Mouse (Mus musculus) bone marrow, adult 2 months (tissue): ENCODE data around the gene Pacs1. TPM values are rescaled to one million over a fixed set of nuclear protein-coding genes. Genes with fewer than 3 reads are reported as not detected.

Experiments
- H3K27ac ChIP-seq: fragments of 200-500 bp; 2 replicates; pipeline ENCODE4 v1.5.1; 2012; ENCODE audit warnings: low read depth, mild to moderate bottlenecking, control low read depth, inconsistent platforms, low read length; ENCODE audit not compliant: control insufficient read depth, poor library complexity, insufficient read depth
- H3K4me1 ChIP-seq: fragments of 200-500 bp; 2 replicates; pipeline ENCODE4 v1.6.1; 2011; ENCODE audit warnings: low read length; ENCODE audit not compliant: control insufficient read depth, insufficient read depth
- H3K4me3 ChIP-seq: fragments of 200-500 bp; replicated peaks from 2 replicates; pipeline ENCODE3; 2011; ENCODE audit warnings: mild to moderate bottlenecking, low read depth, low read length, control low read depth; ENCODE audit not compliant: control insufficient read depth
- CTCF ChIP-seq: fragments of 200-500 bp; IDR thresholded peaks from 2 replicates; pipeline ENCODE4 v1.5.1; 2011; ENCODE audit warnings: low read length, control low read depth; ENCODE audit not compliant: control insufficient read depth, insufficient read depth
- POLR2A ChIP-seq: fragments of 200-500 bp; IDR thresholded peaks from 2 replicates; pipeline ENCODE4 v1.6.1; 2011; ENCODE audit warnings: low read depth, mild to moderate bottlenecking, control low read depth, low read length, borderline replicate concordance; ENCODE audit not compliant: control insufficient read depth
- WGBS: fragments of 180-500 bp; shearing (Covaris S2); methylation state at CpG from one replicate; pipeline ENCODE4 v1.1.7; 2018; 5-methylcytosine and 5-hydroxymethylcytosine counted together
- polyA plus RNA-seq: library from polyadenylated mRNA; stranded (reverse); fragments of >200 nt; gene quantifications from 2 replicates; pipeline ENCODE4 v1.2.4, GENCODE M21; 2011; ENCODE audit warnings: low replicate concordance; ENCODE audit not compliant: missing spikeins, insufficient read depth, insufficient read length

The Pacs1 gene
- 12.0 and 16.5 TPM in 2 replicates for polyA plus RNA-seq

DNA sequence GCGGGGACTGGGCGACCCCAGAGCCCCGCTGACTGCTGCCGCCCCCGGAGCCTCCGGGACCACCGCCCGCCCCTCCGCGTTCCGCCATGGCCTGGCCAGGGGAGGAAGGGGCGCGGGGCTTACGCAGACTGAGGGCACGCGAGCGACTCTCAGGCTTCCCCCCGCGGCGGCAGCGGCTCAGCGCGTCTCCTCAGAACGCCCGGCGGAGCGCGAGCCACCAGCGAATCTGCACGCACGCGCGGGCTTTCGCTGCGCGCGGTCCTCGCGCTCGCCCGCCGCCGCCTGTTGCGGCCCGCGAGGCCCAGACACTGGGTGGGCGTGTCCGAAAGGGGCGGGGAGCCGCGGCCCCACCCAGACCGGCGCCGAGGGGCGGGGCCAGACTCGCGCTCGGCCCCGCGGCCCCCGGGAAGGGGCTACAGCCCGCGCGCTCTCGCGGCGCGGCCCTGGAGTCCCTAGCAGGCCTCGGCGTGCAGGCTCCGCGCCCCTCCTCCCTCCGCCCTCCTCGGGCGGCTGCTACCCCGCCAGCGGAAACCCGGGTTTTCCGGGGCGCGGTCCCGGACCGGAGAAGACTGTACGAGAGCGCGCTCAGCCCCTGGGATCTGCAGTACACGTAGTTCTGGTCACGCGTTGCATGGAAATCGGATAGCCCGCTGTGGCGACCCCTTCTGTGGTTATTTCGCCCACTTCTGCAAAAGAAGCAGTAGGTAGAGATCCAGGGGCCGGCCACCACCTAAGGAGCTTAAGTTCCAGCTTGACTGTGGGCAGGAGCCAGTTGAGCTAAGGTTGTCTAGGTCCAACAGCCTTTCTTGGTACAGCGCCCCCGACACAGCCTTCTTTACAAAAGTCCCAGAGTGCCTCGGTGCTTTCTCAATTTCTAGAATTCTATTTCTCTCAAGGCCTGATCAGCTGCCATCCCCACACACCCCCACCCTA is at the start of gene Pacs1:
TSS of gene Pacs1 (minus strand) at position 319 of the 933 bp plus-strand sequence.
- H3K4me1 ChIP-seq, result peaks cover 4% of the 10 kb centered on the region; the same call in 1 of the 2 replicates
- peak within 1 kb of the TSS; percentile 85 for H3K4me3 ChIP-seq
- WGBS, result under 1% methylated on average over 97 of the region's 97 CpGs
- TF ChIP-seq POLR2A (peak; percentile 47; the same call in 1 of the 2 replicates), CTCF (no peak)
- peak within 1 kb of the TSS; percentile 82 for H3K27ac ChIP-seq

DNA sequence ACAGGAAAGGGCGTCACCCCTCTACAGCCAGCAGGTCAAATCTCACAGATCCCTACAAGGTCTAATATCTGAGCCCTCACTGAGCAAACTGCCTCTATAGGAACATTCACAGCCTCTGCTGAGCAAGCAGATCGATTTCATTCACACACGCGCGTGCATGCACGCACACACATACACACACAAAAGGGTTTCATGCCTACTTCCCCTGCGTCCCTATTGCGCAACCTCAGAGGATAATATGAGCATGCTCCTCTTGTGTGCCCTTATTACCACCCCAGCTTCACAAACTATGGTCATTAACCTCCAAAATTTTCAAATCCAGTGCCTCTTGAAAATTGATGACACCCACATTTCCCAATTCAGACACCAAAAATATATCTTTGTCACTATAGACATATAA is 40.3 kb upstream of the Pacs1 start:
- peaks cover 2% of the 10 kb centered on the region; the same call in 1 of the 2 replicates for H3K4me1 ChIP-seq
- H3K27ac ChIP-seq, result no peak overlapping the region
- 46% methylated on average over 8 of the region's 8 CpGs for WGBS
- H3K4me3 ChIP-seq, result no peak overlapping the region
- no peak for TF ChIP-seq POLR2A
- no peak for TF ChIP-seq CTCF

DNA sequence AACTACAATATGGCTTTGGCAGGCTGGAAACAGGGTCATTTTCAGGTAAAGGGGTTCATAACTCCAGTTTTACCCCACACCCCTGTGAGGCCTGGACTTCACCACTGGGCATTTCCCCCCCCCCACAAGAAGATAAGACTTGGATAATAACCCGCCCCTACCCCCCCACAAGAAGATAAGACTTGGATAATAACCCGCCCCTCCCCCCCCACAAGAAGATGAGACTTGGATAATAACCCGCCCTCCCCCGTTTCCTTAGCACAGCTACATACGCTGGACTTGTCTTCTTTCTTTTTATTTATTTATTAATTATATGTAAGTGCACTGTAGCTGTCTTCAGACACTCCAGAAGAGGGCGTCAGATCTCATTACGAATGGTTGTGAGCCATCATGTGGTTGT is 36.1 kb upstream of the Pacs1 start:
- TF ChIP-seq CTCF, result no peak
- no peak for TF ChIP-seq POLR2A
- 74% methylated on average over 7 of the region's 7 CpGs for WGBS
- peaks cover 2% of the 10 kb centered on the region; the same call in 1 of the 2 replicates for H3K4me1 ChIP-seq
- no peak overlapping the region for H3K27ac ChIP-seq
- H3K4me3 ChIP-seq, result no peak overlapping the region

DNA sequence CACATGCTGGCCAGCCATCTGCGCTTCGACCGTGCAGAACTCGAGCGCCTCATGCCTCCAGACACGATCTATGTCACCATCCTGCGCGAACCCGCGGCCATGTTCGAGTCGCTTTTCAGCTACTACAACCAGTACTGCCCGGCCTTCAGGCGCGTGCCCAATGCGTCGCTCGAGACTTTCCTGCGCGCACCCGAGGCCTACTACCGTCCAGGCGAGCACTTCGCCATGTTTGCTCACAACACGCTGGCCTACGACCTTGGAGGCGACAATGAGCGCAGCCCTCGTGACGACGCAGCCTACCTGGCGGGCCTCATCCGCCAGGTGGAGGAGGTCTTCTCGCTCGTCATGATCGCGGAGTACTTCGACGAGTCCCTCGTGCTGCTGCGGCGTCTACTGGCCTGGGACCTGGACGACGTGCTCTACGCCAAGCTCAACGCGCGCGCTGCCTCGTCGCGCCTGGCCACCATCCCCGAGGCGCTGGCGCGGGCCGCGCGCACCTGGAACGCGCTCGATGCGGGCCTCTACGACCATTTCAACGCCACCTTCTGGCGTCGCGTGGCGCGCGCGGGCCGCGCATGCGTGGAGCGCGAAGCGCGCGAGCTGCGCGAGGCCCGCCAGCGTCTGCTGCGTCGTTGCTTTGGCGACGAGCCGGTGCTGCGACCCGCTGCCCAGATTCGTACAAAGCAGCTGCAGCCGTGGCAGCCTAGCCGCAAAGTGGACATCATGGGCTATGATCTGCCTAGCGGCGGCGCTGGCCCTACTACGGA is 34.2 kb upstream of the Pacs1 start:
- Histone ChIP-seq H3K4me1 (no peaks in the 10 kb centered on the region), H3K27ac (no peak overlapping the region), H3K4me3 (no peak overlapping the region)
- no peak for TF ChIP-seq POLR2A
- 59% methylated on average over 98 of the region's 98 CpGs for WGBS

DNA sequence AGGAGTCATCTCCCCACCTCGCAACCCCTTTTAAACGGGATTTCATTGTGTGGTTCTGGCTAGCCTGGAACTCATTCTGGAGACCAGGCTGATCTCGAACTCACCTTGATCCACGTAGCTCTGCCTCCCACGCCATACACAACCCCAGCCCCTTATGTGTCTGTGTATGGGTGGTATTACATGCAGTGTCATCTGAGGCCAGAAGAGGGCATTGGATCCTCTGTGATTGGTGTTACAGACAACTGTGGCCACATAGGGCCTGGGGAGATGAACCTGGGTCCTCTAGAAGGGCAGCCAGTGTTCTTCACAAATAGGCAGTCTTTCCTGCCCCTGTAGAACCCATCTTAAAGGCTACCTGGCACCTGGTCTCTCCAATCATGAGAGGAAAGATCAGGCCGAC is 33.4 kb upstream of the Pacs1 start:
- Histone ChIP-seq H3K4me1 (no peaks in the 10 kb centered on the region), H3K4me3 (no peak overlapping the region), H3K27ac (no peak overlapping the region)
- WGBS, result 75% methylated on average over 6 of the region's 6 CpGs
- TF ChIP-seq POLR2A (no peak), CTCF (no peak)

DNA sequence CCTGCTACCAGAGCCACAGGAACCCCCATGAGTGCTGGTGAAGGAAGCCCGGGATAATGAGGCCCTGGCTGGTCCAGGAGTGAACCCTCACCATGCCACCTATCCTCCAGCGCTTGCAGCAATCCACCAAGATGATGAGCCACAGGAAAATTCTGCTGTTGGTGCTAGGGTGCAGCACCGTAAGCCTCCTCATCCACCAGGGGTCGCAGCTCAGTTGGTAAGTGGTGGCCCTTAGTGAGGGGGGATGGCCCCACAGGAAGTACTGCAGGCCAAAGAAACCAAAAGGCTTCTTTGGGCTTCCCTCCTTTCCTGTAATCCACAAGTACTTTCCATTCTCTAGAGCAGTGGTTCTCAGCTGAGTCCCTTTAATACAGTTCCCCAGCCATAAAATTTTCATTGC is 29.5 kb upstream of the Pacs1 start:
- no peak overlapping the region for H3K4me3 ChIP-seq
- WGBS, result 9% methylated on average over 4 of the region's 4 CpGs
- H3K27ac ChIP-seq, result no peak overlapping the region
- peak; percentile 81 for TF ChIP-seq CTCF
- no peak for TF ChIP-seq POLR2A
- no peaks in the 10 kb centered on the region for H3K4me1 ChIP-seq

DNA sequence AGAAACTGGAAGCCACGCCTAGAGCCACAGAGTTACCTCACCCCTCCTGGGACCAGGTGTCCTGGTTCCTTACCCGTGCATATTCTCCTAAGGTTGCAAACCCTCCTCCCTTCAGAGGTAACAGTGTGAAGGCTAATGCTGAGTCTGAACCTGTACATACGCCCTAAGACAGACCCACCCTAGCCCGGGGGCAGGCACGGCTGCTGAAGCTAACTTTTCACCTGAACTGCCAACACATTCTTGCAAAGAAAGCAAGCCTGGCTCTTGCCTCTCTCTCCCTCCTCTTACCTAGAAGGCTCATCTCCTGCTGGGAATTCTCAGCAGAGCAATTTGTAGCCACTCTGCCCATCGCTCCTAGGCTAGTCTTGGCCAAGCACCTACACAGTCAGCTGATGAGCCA is 27.7 kb upstream of the Pacs1 start:
- Histone ChIP-seq H3K27ac (no peak overlapping the region), H3K4me3 (no peak overlapping the region), H3K4me1 (no peaks in the 10 kb centered on the region)
- no peak for TF ChIP-seq CTCF
- whole genome bisulfite sequencing, result 72% methylated on average over 6 of the region's 6 CpGs
